Mouse (Mus musculus): ENCODE measurements around the gene Prdm11.

GRCm38 (mm10) chr2:93015041-93015440 is 30.9 kb downstream of the Prdm11 start:
- TF ChIP-seq POLR2A (IDR thresholded peaks at IDR 0.05; ENCODE audit: control insufficient read depth, low read depth, low read length) (no peak), CTCF (IDR thresholded peaks at IDR 0.05; ENCODE audit: control insufficient read depth, insufficient read depth, insufficient replicate concordance, low read depth, low read length) (no peak)

Data from testis, adult 2 months (tissue).